Mouse (Mus musculus) myocyte (in vitro differentiated cells): ENCODE data around the gene Ust.

Experiments
- MAX ChIP-seq: IDR thresholded peaks from one replicate; pipeline ENCODE4 v1.6.1; 2011; ENCODE audit warnings: low read depth, mild to moderate bottlenecking, control low read depth
- MYOG ChIP-seq, 3 experiments: IDR thresholded peaks; one replicate each; pipeline ENCODE4 v1.6.1; 2011; ENCODE audit warnings: control low read depth in 2 of 3, low read depth in 2 of 3, mild to moderate bottlenecking in 2 of 3; ENCODE audit not compliant: insufficient read length in 2 of 3, control insufficient read depth in 1 of 3, insufficient read depth in 1 of 3
- POLR2A ChIP-seq: IDR thresholded peaks from one replicate; pipeline ENCODE4 v1.6.1; 2011; ENCODE audit warnings: low read depth, mild to moderate bottlenecking, control low read depth, moderate library complexity; ENCODE audit not compliant: insufficient read length
- REST ChIP-seq: IDR thresholded peaks from one replicate; pipeline ENCODE4 v1.6.1; 2011; ENCODE audit warnings: mild to moderate bottlenecking, control low read depth, moderate library complexity; ENCODE audit not compliant: insufficient read depth, insufficient read length
- TCF12 ChIP-seq: IDR thresholded peaks from one replicate; pipeline ENCODE4 v1.6.1; 2011; ENCODE audit warnings: mild to moderate bottlenecking, control low read depth; ENCODE audit not compliant: poor library complexity, insufficient read depth, severe bottlenecking

GRCm38 (mm10) chr10:8512222-8512621 lies 6.4 kb downstream of the Ust start:
- TF ChIP-seq MAX (no peak), REST (no peak), POLR2A (no peak), TCF12 (no peak), MYOG (IDR thresholded peaks at IDR 0.05; ENCODE audit: control insufficient read depth in 1 of 3, insufficient read depth in 1 of 3, insufficient read length in 2 of 3, low read depth in 2 of 3) (no peak)
